Mouse (Mus musculus) ovary, adult 2 months (tissue): ENCODE results near the gene Fah. TPM values are rescaled to one million over a fixed set of nuclear protein-coding genes. Genes with fewer than 3 reads are reported as not detected.

Experiments
- polyA plus RNA-seq: library from polyadenylated mRNA; depleted of rRNA; stranded (reverse); fragments of >200 nt; gene quantifications from 2 replicates; pipeline ENCODE4 v1.2.3, GENCODE M21; 2012; rRNA removed

Fah gene
- 22.0 and 28.8 TPM in 2 replicates for polyA plus RNA-seq

DNA sequence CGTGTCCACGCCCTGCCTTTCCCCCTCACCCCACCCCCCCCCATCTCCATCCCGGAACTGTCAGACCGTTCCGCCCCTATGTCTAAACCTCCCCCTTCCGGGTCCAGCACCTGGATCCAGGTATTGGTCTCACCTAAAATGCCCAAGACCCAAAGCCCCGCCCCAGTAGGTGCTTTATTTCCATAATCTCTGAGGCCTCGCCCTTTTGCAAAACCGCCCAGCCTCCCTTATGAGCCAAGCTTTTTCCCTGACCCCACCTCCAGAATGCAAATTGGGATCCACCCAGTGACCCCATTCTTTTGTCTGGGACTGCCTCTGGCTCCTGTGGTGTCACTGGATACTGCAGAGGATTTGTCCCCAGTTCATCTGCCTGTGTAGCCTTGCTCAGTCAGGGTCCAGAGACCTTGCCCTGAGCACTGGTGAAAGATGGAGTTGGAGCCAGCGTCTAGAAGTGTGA, at the start of gene Fah:
Gene Fah, minus strand, starts transcription at position 430 of the 457 bp plus-strand sequence.

Other genes starting within 250 kb of the Fah start
- gene Arnt2, start 196.5 kb downstream of the Fah start, polyA plus RNA-seq: 26.8 and 30.6 TPM in 2 replicates
- gene Gm2115, start 77.8 kb downstream of the Fah start, polyA plus RNA-seq: 0.15 and 0.16 TPM in 2 replicates
- gene Zfand6, start 83.2 kb upstream of the Fah start, polyA plus RNA-seq: 64.5 and 101 TPM in 2 replicates
- not detected in 2 replicates for gene Olfr291, start 246.8 kb upstream of the Fah start, polyA plus RNA-seq